Comparison of ENCODE assay signal across 15 mouse cellular contexts in the genomic region with DNA sequence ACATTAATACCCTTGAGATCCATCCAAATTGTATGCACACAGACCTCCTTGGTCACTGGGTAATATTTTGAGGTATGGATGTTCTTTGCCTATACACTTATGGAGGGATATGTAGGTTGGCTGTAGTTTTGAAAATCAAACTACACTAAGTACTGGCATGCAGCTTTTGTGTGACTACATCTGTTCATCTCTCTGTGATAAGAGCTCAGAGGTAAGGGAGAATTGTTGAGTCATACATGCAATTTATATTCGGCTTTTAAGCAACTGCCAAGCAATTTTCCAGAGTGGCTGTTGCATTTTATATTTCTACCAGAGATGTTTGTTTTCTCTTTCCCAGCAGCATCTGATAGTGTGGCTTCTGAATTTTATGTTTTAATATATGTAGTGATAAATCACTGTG.
DNase-seq lines count a peak whose midpoint lies in the region; TF ChIP-seq lines count a peak whose summit lies in the region.
"Had no signal": no experiment of that assay in that cellular context is flagged by ENCODE, and none has a peak within 500 bp of the region (broad histone marks: within the 10 kb centered on the region; RNA-seq: fewer than 3 reads in every experiment).

No protein-coding gene starts in this region.

- no peak for TF ChIP-seq POLR2A in brain, embryonic 14.5 days (IDR thresholded peaks at IDR 0.05; ENCODE audit: borderline replicate concordance, extremely low read depth, insufficient read depth, insufficient read length, poor library complexity, severe bottlenecking)

- TF ChIP-seq CTCF in brain, embryonic 14.5 days (IDR thresholded peaks at IDR 0.05; ENCODE audit: borderline replicate concordance, extremely low read depth, insufficient read depth, insufficient read length): no peak

- intact Hi-C loops in heart, postnatal 25 days (cut with DNase I): no loop called here

- DNase-seq in right cerebral cortex, adult 18-20 months: peak; percentile 10
- no peak for DNase-seq in right cerebral cortex, adult 2 months (ENCODE audit: low spot score in 2 of 2)
- DNase-seq in brain, embryonic 14.5 days (ENCODE audit: low read depth): peak; percentile 14
- DNase-seq in heart, postnatal 25 days (ENCODE audit: low spot score): no peak
- DNase-seq in thymus, postnatal 0 days (ENCODE audit: low spot score): no peak
- DNase-seq: adrenal gland, adult 2 months; adrenal gland, postnatal 10 days; adrenal gland, postnatal 25 days; cerebellum, adult 11 months; cerebellum, adult 18-20 months; cerebellum, adult 8-10 months; cerebellum, adult 9-11 months; cerebellum, postnatal 14 days; cerebellum, postnatal 36 days; embryo, embryonic 11 days had no signal

Comparison
In these comparisons a context has a peak if more than half of its experiments do, and no peak if none do; other contexts are left out.
1. DNase-seq: peak in right cerebral cortex, adult 18-20 months (single experiment) and brain, embryonic 14.5 days (single experiment); none in right cerebral cortex, adult 2 months (0 of 2), heart, postnatal 25 days (single experiment) and thymus, postnatal 0 days (single experiment).